Mouse (Mus musculus): Measurements from ENCODE around the gene Ccnh.
"Not testable (repeated sequence)": the region's sequence is repeated elsewhere in the genome, so short reads cannot be mapped to it uniquely, and the experiment has no call there.

The Ccnh gene

DNA sequence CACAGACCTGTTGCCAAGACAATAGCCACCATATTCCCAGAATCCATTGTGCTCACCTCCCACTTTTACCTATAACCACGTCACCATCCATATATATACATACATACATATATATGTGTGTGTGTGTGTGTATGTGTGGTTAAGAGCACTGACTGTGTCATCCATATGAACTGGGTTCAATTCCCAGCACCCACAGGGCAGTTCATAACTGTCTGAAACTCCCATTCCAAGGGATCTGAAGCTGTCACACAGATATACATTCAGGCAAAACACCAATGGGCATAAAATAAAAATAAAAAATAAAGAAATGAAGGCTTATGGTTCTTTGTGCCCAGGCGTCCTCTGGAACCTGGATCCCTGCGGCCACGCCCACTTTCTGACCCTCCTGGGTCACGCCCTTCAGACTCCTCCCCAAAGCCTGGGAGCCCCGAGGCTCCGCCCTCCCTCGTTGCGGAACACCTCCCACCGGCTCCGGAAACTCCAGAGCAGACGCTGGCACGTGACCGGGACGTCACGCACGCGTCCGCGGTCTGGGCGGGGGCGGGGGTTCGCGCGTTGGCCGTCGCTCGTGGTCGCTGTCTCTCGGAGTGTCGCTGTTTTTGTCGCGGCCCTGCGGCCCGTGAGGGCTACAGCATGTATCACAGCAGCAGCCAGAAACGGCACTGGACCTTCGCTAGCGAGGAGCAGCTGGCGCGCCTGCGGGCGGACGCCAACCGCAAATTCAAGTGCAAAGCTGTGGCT, at the start of gene Ccnh:
TSS of gene Ccnh (plus strand) at position 506 of the 741 bp plus-strand sequence.
- DNase-seq (ENCODE audit: low spot score), result peak; percentile 92

DNA sequence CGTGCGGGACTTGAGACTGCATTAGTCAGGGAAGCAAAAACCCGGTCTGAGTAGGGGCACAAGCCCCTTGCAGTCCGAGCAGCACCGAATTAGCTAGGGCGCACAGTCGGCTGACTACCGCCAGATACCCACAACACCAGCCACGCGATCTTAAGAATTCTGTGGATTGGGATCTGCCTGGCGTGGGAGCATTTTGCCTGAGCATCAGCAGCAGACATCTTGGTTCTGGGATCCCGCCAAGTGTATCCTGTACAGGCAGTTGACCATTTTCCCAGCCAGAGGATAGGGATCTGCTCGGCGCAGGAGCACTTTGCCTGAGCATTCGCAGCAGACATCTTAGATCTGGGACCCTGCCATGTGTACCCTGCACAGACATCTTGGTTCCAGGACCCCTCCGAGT, 45.8 kb upstream of the Ccnh start:
- DNase-seq (ENCODE audit: low spot score), result not testable (repeated sequence)

DNA sequence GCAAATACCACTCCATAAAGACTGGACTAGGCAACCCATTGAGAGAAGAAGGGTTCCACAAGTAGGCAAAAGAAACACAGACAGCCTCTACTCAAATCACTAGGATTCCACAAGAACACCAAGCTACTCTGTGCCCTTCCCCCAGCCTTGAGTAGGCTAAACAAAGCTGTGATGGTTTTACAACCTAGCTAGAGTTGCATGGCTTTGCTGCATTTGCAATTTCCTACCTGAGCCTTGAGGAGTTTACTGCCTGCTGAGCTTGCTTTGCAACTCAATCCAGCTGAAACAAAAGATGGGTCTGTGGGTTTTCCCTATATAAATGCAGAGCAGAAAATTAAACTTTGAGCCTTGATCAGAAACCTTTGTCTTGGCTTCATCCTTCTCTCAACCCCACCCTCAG, 42.7 kb upstream of the Ccnh start:
- no peak for DNase-seq (ENCODE audit: low spot score)

DNA sequence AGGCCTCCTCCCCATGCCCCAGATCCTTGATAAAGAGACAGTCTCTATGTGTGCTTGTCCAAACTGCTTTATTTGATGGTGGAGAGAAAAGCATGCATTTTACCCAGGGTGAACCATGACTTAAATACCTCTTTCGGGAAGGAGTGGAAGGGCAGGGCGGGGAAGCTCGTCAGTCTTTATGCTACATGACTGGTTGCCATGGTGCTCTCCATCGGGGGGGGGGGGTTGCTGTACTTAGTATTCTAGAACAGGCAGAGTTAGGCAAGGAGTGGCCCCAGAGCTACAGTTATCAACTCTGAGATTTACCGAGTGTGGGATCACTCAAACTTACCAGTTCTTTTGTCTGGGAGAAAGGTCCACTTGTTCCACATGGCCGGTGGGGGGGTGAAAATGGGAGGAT, 34.5 kb upstream of the Ccnh start:
- no peak for DNase-seq (ENCODE audit: low spot score)

DNA sequence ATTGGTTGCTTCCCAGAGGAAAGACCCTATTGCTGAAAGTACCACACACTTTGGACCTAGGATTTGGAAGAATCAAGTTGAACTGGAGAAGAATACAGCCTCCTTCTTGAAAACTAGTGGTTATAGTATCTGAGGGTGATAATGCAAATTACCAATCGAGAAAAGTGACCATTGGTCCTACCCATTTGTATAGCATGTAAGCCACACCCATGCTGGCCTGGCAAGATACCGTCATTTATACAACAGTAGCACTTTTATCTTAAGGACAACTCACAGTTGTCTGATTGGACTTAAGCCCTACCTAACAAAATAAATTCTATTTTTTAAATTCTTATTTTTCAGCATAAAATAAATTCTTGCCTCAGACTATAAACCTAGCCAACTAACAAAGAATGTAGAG, 29.2 kb upstream of the Ccnh start:
- DNase-seq (ENCODE audit: low spot score), result peak; percentile 29

DNA sequence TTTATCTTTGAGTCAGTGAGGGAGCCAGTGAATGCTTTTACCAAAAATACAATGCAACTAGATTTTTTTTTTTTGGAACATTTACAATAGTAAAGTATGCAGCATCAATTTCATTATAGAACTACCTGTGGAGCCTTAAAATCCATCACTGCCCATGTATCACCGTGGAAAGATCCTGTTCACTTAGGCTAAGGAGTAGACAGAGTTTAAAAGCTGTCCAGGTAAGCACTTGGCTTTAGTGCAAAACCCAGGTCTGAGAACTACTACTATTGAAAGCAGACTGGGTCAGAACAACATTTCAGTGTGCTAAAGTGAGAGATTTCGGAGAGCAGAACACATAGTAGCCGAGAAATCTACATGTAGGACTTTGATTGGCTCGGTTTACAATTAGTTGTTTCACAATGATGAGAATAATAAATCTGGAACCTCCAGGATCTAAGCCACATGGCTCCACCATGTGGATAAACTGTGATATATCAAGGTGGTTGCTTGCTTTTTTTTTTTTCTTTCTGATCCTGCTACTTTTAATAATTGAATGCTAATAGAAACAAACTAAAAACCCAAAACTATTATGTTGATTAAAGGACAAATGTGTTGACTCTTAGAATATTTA, 24.6 kb upstream of the Ccnh start:
- DNase-seq (ENCODE audit: low spot score), result no peak

DNA sequence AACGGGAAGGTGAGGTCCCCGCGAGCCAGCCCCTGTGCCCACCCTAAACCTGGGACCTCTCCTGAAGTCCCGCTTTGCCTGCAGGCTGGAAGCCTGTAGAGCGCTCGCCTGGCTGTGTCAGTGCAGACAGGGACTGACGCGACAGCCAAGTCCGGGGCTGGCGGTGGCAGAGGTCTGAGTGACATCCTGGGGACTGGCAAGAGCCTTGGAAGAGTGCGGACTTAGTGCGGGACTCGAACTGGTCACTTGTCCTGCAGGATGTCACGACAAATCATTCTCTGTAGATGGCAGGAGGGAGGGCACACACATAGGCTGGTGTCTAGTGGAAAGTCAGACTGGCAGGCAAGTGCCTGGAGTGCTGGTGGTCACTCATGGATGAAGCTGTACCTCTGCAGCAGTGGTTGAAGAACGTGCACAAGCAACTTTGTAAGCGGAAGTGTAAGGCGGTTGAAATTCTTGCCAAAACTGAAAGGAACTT, 475 bp downstream of the Ccnh start:
- peak; percentile 37 for DNase-seq (ENCODE audit: low spot score)

DNA sequence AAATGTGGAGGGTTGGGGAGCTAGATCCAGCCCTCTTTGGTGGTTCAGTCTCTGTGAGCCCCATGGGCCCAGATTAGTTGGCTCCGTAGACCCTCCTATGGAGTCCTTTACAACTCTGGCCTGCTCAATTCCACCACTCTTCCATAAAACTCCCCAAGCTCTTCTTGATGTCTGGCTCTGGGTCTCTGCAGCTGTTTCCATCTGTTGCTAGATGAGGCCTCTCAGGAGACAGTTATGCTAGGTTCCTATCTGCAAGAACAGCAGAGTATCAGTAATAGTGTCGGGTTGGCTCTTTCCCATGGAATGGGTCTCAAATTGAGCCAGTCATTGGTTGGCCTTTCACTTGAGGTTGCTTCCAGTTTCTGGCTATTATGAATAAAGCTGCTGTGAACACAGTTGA, 2.0 kb downstream of the Ccnh start:
- no peak for DNase-seq (ENCODE audit: low spot score)

DNA sequence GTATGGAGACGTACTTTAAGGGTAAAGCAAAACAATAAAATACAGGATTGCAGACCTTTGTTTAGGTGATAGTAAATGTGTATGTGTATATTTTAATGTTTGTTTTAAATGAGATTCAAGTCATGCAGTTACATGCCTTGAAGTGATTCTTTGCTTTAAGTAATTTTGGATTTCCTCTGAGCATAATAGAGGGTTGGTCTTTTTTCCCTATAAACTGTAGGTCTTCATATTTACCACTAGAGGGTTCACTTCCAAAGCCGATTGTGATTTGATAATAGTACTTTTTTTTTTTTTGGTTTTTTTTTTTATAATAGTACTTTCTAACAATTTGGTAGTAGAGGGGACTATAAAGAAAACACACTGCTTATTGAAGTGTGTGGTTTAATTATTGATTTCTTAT, 18.3 kb downstream of the Ccnh start:
- DNase-seq (ENCODE audit: low spot score), result no peak

DNA sequence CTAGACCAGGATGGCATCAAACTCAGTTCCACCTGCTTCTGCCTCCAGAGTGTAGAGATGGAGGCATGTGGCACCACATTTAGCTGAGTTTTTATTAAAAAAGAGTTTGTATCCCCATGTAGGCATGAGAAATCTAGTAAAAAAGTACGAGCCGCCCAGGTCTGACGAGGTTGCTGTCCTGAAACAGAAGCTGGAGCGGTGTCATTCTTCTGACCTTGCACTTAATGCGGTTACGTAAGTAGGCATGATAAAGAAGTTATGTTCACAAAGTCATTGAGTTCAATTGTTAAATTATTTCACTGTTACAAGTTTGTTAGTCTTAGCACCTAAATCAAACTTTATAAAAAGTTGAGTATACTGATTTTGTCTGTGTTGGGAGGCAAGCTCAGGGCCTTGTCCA, 19.4 kb downstream of the Ccnh start:
- DNase-seq (ENCODE audit: low spot score), result no peak

DNA sequence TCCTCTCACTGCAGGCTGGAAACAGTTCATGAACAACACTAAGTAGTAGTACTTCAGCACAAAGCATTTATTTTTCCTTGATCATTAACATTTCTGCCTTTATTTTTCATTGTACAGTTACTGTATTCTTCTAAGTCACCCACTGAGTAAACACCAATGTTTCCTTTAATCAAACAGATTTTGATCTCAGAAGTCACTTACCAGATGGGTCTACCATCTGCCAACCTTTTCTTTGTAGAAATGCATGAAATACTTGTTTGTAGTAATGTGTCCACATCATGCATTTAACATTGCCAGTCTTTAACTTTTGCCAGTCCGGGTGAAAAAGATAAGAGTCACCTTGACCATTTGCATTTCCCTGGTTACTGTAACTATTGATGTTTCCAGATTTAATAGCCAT, 21.1 kb downstream of the Ccnh start:
- DNase-seq (ENCODE audit: low spot score), result no peak

DNA sequence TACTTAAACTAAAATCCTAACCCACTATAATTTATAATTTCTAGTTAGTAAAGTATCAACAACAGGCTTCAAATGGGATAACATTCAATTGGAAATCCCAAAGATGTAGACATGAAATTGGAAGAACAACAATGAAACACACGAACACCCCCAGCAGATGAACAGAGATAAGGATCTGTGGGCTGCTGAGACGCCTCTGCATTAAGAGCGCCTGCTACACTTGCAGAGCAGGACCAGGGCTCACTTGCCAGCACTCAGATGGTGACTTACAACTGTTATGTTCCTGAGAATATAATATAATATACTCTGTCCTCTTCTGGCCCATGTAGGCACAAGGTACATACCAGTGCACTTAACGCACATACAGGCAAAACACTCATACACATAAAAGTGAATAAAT, 29.4 kb downstream of the Ccnh start:
- DNase-seq (ENCODE audit: low spot score), result no peak

DNA sequence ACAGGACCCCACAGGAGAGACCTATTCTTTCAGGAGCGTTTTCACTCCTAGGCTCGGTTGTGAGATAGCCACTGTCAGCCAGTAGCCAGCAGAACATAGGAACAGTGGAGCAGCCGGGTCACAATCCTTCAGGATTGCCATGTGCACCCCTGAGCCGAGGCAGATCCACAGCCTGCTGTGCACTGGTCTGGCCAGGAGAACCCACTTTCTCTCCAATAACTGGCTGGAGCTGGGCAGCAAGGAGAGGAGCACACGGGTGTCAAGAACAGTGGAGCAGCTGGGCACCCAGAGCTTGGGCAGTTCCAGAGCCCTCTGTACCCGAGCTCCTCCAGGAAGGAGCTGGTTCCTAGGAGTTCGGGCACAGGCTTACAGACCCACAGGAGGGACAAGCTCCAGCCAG, 49.6 kb downstream of the Ccnh start:
- no peak for DNase-seq (ENCODE audit: low spot score)
